Mouse (Mus musculus) myocyte (in vitro differentiated cells): ENCODE data around the gene Elp5.

Source experiments
- CEBPB ChIP-seq: IDR thresholded peaks from 2 replicates; pipeline ENCODE4 v1.6.1; 2011; ENCODE audit warnings: mild to moderate bottlenecking, moderate library complexity; ENCODE audit not compliant: poor library complexity, insufficient read depth, severe bottlenecking
- E2F4 ChIP-seq: IDR thresholded peaks from one replicate; pipeline ENCODE4 v1.6.1; 2011; ENCODE audit warnings: mild to moderate bottlenecking, control low read depth, moderate library complexity; ENCODE audit not compliant: insufficient read depth
- MAX ChIP-seq: IDR thresholded peaks from one replicate; pipeline ENCODE4 v1.6.1; 2011; ENCODE audit warnings: low read depth, mild to moderate bottlenecking, control low read depth
- POLR2A ChIP-seq: IDR thresholded peaks from one replicate; pipeline ENCODE4 v1.6.1; 2011; ENCODE audit warnings: low read depth, mild to moderate bottlenecking, control low read depth, moderate library complexity; ENCODE audit not compliant: insufficient read length
- POLR2AphosphoS2 ChIP-seq: IDR thresholded peaks from one replicate; pipeline ENCODE4 v1.6.1; 2011; ENCODE audit warnings: low read depth, control low read depth; ENCODE audit not compliant: insufficient read length

DNA sequence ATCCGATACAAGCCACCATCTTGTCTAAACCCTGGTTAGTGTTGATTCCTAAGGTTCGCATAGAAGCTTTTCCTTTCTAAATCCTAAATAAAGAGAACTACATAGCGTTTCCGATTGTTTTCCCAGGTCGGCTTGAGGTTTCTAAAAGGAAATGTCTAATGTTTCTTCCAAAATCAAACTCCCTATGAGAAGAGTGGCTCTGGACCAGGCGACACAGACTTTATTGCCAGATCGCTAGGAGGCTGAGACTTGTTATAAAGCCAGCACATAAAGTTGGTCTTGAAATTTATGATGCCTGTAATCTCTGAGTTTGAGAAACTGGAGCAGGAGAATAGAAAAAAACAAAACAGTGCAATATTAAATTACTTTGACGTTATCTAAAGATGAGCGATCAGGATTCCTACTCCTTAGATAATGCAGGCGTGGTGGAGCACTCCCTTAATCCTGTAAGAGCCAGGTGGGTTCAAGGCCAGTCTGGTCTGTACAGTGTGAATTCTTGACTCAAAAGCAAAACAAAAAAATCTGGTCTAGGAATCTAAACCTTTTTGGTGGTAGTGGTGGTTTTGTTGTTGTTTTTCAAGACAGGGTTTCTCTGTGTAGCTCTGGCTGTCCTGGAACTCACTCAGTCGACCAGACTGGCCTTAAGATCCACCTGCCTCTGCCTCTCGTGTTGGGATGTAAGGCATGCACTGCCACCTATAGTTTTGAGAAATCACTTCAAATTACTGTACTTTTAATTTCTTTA, 60.1 kb downstream of the Elp5 start:
- TF ChIP-seq POLR2A (no peak), CEBPB (no peak), E2F4 (no peak), MAX (no peak), POLR2AphosphoS2 (no peak)
